Comparison of ENCODE assay signal across 20 mouse cellular contexts in genomic region chr13:49642650-49643049, GRCm38 (mm10). TPM values are rescaled to one million over a fixed set of nuclear protein-coding genes. Genes with fewer than 3 reads are reported as not detected.
A peak's percentile ranks its signal among the peaks of the same experiment; 100 is the strongest.
DNase-seq lines count a peak whose midpoint lies in the region; ATAC-seq and TF ChIP-seq lines count a peak whose summit lies in the region.
"Had no signal": no experiment of that assay in that cellular context is flagged by ENCODE, and none has a peak within 500 bp of the region (broad histone marks: within the 10 kb centered on the region; RNA-seq: fewer than 3 reads in every experiment).

No protein-coding gene starts in this region.

- no peak overlapping the region for H3K4me3 ChIP-seq in kidney, embryonic 15.5 days (replicated peaks)
- H3K4me3 ChIP-seq in liver, postnatal 0 days (ENCODE audit: low read depth, low read length): no peak overlapping the region
- H3K4me3 ChIP-seq: embryonic facial prominence, embryonic 13.5 days; heart, embryonic 10.5 days; intestine, embryonic 15.5 days had no signal

- TF ChIP-seq CTCF in liver, postnatal 0 days (IDR thresholded peaks at IDR 0.05; ENCODE audit: low read depth): no peak

- 78% methylated on average over 6 of the region's 6 CpGs for WGBS in kidney, embryonic 15.5 days
- WGBS in liver, postnatal 0 days (ENCODE audit: insufficient replicate concordance): 81% methylated on average over 6 of the region's 6 CpGs

- no peaks in the 10 kb centered on the region for H3K27me3 ChIP-seq in kidney, embryonic 15.5 days
- H3K27me3 ChIP-seq in liver, postnatal 0 days (ENCODE audit: insufficient read depth, low read length): no peaks in the 10 kb centered on the region
- H3K27me3 ChIP-seq: embryonic facial prominence, embryonic 13.5 days; intestine, embryonic 15.5 days had no signal

- H3K9ac ChIP-seq in kidney, embryonic 15.5 days: no peak overlapping the region
- H3K9ac ChIP-seq in liver, postnatal 0 days (replicated peaks): no peak overlapping the region
- H3K9ac ChIP-seq: embryonic facial prominence, embryonic 13.5 days; hindbrain, embryonic 14.5 days; intestine, embryonic 15.5 days had no signal

- H3K27ac ChIP-seq in kidney, embryonic 15.5 days: no peak overlapping the region
- no peak overlapping the region for H3K27ac ChIP-seq in liver, postnatal 0 days (ENCODE audit: low read depth)
- H3K27ac ChIP-seq: embryonic facial prominence, embryonic 13.5 days; heart, embryonic 10.5 days; hindbrain, embryonic 14.5 days; intestine, embryonic 15.5 days had no signal

- no peak for ATAC-seq in kidney, embryonic 15.5 days (replicated peaks; ENCODE audit: low FRiP score)
- no peak for ATAC-seq in liver, postnatal 0 days
- ATAC-seq: forebrain, embryonic 14.5 days; intestine, embryonic 15.5 days had no signal

- no peak overlapping the region for H3K4me2 ChIP-seq in kidney, embryonic 15.5 days
- no peak overlapping the region for H3K4me2 ChIP-seq in liver, postnatal 0 days (ENCODE audit: low read depth, low read length)
- H3K4me2 ChIP-seq: embryonic facial prominence, embryonic 13.5 days; hindbrain, embryonic 14.5 days; intestine, embryonic 15.5 days had no signal

- DNase-seq in 3134 (ENCODE audit: extremely low read depth, insufficient read length, low spot score) (peak; percentile 40), 3T3-L1 (ENCODE audit: low read depth, low spot score) (peak; percentile 57), adipocyte (ENCODE audit: low spot score) (peak; percentile 16)
- peak; percentile 39 for DNase-seq in adrenal gland, postnatal 25 days
- no peak for DNase-seq in kidney, postnatal 14 days
- DNase-seq in liver, postnatal 0 days: no peak
- no peak for DNase-seq in cerebellum, postnatal 4 days (ENCODE audit: low spot score in 2 of 2)
- DNase-seq: cerebellum, adult 11-12 months; cerebellum, adult 9-10 months; cerebellum, postnatal 25 days; heart, adult 18-20 months; heart, postnatal 10 days; heart, postnatal 4 days; kidney, adult 2 months had no signal

- H3K9me3 ChIP-seq in kidney, embryonic 15.5 days (replicated peaks): no peaks in the 10 kb centered on the region
- no peaks in the 10 kb centered on the region for H3K9me3 ChIP-seq in liver, postnatal 0 days (ENCODE audit: low read length)
- H3K9me3 ChIP-seq: embryonic facial prominence, embryonic 13.5 days; heart, embryonic 10.5 days; intestine, embryonic 15.5 days had no signal

- peaks cover 9% of the 10 kb centered on the region; the same call in 1 of the 2 replicates for H3K36me3 ChIP-seq in kidney, embryonic 15.5 days
- no peaks in the 10 kb centered on the region; the same call in none of the 2 replicates for H3K36me3 ChIP-seq in liver, postnatal 0 days (replicated peaks; ENCODE audit: insufficient read depth, low read length)
- H3K36me3 ChIP-seq: embryonic facial prominence, embryonic 13.5 days; intestine, embryonic 15.5 days had no signal

- no peak for TF ChIP-seq EP300 in liver, postnatal 0 days (IDR thresholded peaks at IDR 0.05; ENCODE audit: low read depth)

- no peaks in the 10 kb centered on the region for H3K4me1 ChIP-seq in kidney, embryonic 15.5 days
- H3K4me1 ChIP-seq in liver, postnatal 0 days (ENCODE audit: insufficient read depth): no peaks in the 10 kb centered on the region
- H3K4me1 ChIP-seq: heart, embryonic 10.5 days; intestine, embryonic 15.5 days had no signal

RNA-seq across cellular contexts. Expression of gene Cenpp, which starts 9.9 kb away (rescaled TPM):
- total RNA-seq in adrenal gland, postnatal 25 days (2021): 2.9 and 4.7 TPM in 2 replicates
- 28.0 and 30.0 TPM in 2 replicates for polyA plus RNA-seq in kidney, embryonic 15.5 days (2015; fragmentation: Nextera tagmentation; extraction: Ambion mirVana)
- polyA plus RNA-seq in liver, postnatal 0 days (2015; fragmentation: Nextera tagmentation; extraction: Ambion mirVana): 13.7 TPM in 2 replicates

RNA-seq across cellular contexts. Expression of gene Nol8, which starts 10.2 kb away (rescaled TPM):
- total RNA-seq in adrenal gland, postnatal 25 days (2021): 18.8 and 25.6 TPM in 2 replicates
- 16.3 and 20.6 TPM in 2 replicates for polyA plus RNA-seq in kidney, embryonic 15.5 days (2015; fragmentation: Nextera tagmentation; extraction: Ambion mirVana)
- polyA plus RNA-seq in liver, postnatal 0 days (2015; fragmentation: Nextera tagmentation; extraction: Ambion mirVana): 6.8 and 8.0 TPM in 2 replicates

RNA-seq across cellular contexts. Expression of gene Ogn, which starts 34.8 kb away (rescaled TPM):
- 23.6 and 24.7 TPM in 2 replicates for total RNA-seq in adrenal gland, postnatal 25 days (2021)
- polyA plus RNA-seq in kidney, embryonic 15.5 days (2015; fragmentation: Nextera tagmentation; extraction: Ambion mirVana): 54.4 and 58.9 TPM in 2 replicates
- polyA plus RNA-seq in liver, postnatal 0 days (2015; fragmentation: Nextera tagmentation; extraction: Ambion mirVana): 1.3 and 1.6 TPM in 2 replicates

RNA-seq across cellular contexts. Expression of gene Iars, which starts 39.2 kb away (rescaled TPM):
- 61.1 and 71.0 TPM in 2 replicates for total RNA-seq in adrenal gland, postnatal 25 days (2021)
- 83.0 and 83.7 TPM in 2 replicates for polyA plus RNA-seq in kidney, embryonic 15.5 days (2015; fragmentation: Nextera tagmentation; extraction: Ambion mirVana)
- polyA plus RNA-seq in liver, postnatal 0 days (2015; fragmentation: Nextera tagmentation; extraction: Ambion mirVana): 13.4 and 16.9 TPM in 2 replicates

Comparison
In these comparisons a context has a peak if more than half of its experiments do, and no peak if none do; other contexts are left out.
1. DNase-seq: peak in 3134 (single experiment), 3T3-L1 (single experiment), adipocyte (single experiment) and adrenal gland, postnatal 25 days (single experiment); none in kidney, postnatal 14 days (single experiment), liver, postnatal 0 days (single experiment) and cerebellum, postnatal 4 days (0 of 2).
2. RNA of gene Ogn, which starts 34.8 kb away (polyA plus RNA-seq): 54.4 to 58.9 TPM in kidney, embryonic 15.5 days; 1.3 to 1.6 TPM in liver, postnatal 0 days; every median in the first group is over 10 times any median in the second.